Mouse (Mus musculus) olfactory bulb, adult 2 months (tissue): ENCODE measurements around the gene Fhit. TPM values are rescaled to one million over a fixed set of nuclear protein-coding genes. Genes with fewer than 3 reads are reported as not detected.

Source experiments
- H3K27ac ChIP-seq: fragments of 200-500 bp; 2 replicates; pipeline ENCODE4 v1.5.1; 2012; ENCODE audit warnings: low read depth, low read length; ENCODE audit not compliant: insufficient read depth
- H3K4me1 ChIP-seq: fragments of 200-500 bp; 2 replicates; pipeline ENCODE4 v1.6.1; 2012; ENCODE audit warnings: low read length; ENCODE audit not compliant: control insufficient read depth, insufficient read depth
- H3K4me3 ChIP-seq: fragments of 200-500 bp; 2 replicates; pipeline ENCODE4 v1.5.1; 2012; ENCODE audit warnings: mild to moderate bottlenecking, low read depth, low read length, moderate library complexity; ENCODE audit not compliant: insufficient read depth
- CTCF ChIP-seq: fragments of 200-500 bp; IDR thresholded peaks from 2 replicates; pipeline ENCODE4 v1.5.1; 2012; ENCODE audit warnings: low read depth, mild to moderate bottlenecking, low read length, moderate library complexity; ENCODE audit not compliant: insufficient read depth
- POLR2A ChIP-seq: fragments of 200-500 bp; IDR thresholded peaks from 2 replicates; pipeline ENCODE4 v1.6.1; 2012; ENCODE audit warnings: mild to moderate bottlenecking, low read depth, low read length, moderate library complexity; ENCODE audit not compliant: insufficient read depth
- WGBS: fragments of 180-500 bp; shearing (Covaris S2); methylation state at CpG from one replicate; pipeline ENCODE4 v1.1.7; 2018; 5-methylcytosine and 5-hydroxymethylcytosine counted together
- polyA plus RNA-seq: library from polyadenylated mRNA; stranded (reverse); fragments of >200 nt; gene quantifications from 2 replicates; pipeline ENCODE4 v1.2.4, GENCODE M21; 2012; ENCODE audit warnings: low replicate concordance; ENCODE audit not compliant: missing spikeins, insufficient read depth, insufficient read length

The Fhit gene
- polyA plus RNA-seq, 1 experiment: not detected

DNA sequence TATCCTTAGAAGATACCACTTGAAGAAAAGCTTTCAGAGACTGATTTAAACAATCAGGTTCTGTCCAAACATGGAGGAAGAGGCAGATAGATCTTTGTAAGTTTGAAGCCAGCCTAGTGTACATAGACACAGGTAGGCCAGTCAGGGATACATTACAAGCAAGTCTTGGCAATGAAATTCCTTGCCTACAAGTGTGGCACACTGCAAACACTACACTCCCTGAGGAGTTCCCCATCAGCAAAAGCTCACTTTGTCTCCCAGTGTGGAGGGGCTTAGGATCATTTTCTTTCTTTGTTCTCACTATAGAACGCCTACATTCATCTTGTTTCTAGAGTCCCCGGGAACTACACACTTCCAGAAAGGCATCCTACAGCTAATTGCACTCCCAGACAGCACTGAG, 1126.6 kb downstream of the Fhit start:
- Histone ChIP-seq H3K4me1 (no peaks in the 10 kb centered on the region), H3K27ac (no peak overlapping the region), H3K4me3 (no peak overlapping the region)
- TF ChIP-seq CTCF: no peak
- WGBS: 55% methylated on average over 2 of the region's 2 CpGs

DNA sequence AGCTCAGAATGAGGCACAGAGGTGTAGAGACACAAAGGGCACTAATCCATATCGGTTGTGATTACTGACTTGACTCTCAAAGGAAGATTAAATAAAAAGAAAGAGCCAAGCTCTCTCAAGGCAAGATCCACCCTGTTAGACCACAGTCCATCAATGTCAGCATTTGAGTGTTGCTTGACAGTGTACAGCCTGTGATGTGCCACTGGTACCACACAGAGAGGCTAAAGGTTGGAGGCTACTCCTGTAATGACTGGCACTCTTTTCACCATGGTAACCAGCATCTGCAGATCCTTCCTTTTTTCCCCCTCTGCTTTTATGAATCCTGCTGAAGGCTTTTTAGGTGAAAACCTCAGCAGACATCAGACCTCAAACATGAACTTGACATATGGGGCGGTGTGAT, 1138.5 kb downstream of the Fhit start:
- Histone ChIP-seq H3K4me3 (no peak overlapping the region), H3K27ac (no peak overlapping the region), H3K4me1 (no peaks in the 10 kb centered on the region)
- TF ChIP-seq CTCF (no peak), POLR2A (no peak)
- WGBS: 96% methylated on average over 2 of the region's 2 CpGs

DNA sequence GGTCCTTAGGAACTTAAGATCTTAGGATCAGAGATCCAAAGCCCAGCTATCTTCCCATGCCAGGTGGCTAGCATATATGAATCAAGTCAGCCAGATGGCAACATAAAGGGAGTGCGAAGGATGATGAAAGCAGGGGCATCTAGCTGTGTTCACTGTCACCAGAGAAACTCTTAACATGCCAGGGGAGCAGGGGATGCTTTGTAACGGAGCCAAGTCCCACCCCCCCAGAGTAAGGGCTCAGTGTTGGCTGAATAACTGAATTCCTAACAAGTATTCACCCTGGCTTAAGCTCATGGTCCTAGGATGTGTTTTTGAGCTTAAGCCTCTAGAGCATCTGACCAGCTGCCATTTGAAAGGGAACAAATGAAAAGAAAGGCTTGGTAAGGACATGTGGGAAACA, 1139.5 kb downstream of the Fhit start:
- H3K4me1 ChIP-seq: no peaks in the 10 kb centered on the region
- WGBS: 64% methylated on average over 2 of the region's 2 CpGs
- no peak overlapping the region for H3K27ac ChIP-seq
- H3K4me3 ChIP-seq: no peak overlapping the region
- TF ChIP-seq CTCF: no peak

DNA sequence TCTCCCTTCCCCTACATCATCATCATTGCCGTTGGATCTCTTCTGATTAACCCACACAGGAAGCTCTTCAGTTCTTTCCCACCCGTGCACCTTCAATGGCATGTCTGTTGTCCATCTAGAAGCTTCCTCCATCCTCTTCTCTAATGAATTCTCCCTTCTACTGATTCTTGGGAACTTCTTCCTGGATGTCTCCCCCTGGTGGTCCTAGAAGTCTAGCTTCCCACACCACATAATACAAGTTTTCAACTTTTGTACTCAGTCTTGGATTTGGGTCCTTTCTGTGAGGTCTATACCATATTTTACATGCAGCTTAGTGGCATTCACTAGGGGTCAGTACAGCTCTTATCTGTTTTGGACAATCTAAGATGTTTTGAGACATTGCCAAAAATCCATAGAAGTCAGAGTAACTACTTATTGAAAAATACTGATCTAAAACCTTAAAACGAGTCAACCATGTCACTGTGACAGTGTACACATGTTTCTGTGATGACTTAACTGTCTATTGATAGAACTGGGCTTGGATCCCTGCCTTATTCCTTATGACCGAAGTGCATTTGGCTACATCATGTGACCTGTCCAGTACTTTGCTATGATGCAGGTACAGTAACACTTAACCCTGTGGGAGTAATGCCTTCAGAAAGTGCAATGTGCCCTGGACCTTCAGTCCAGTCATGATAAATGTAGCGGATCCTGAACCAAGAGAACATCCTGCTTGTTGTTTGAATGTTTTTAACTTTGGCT, 1141.3 kb downstream of the Fhit start:
- no peak for TF ChIP-seq POLR2A
- no peak for TF ChIP-seq CTCF
- WGBS: 90% methylated on average over 5 of the region's 5 CpGs
- Histone ChIP-seq H3K4me1 (no peaks in the 10 kb centered on the region), H3K4me3 (no peak overlapping the region), H3K27ac (no peak overlapping the region)

DNA sequence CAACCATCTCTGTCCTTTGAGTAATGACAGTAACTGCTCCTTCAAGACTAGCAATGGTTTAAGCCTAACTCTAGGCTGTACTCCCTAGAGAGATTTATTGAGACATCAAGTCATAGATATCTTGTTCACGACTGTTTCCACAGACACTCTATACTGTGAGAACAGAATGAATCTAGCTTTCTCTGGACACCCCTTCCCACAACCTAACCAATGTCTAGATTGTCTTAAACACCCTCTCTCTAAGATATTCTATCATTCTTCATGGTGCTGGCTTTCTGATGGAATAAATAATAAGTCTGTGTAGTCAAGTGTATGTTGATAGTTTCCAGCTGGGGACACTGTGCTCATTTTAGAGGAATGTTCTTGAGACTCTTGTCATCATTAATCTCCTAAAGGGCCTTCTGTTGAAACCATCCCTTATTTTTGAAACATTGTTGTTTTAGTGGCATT, 1148.0 kb downstream of the Fhit start:
- H3K27ac ChIP-seq: no peak overlapping the region
- H3K4me3 ChIP-seq: no peak overlapping the region
- 96% methylated on average over 1 of the region's 1 CpGs for WGBS
- TF ChIP-seq CTCF (no peak), POLR2A (no peak)
- no peaks in the 10 kb centered on the region for H3K4me1 ChIP-seq

DNA sequence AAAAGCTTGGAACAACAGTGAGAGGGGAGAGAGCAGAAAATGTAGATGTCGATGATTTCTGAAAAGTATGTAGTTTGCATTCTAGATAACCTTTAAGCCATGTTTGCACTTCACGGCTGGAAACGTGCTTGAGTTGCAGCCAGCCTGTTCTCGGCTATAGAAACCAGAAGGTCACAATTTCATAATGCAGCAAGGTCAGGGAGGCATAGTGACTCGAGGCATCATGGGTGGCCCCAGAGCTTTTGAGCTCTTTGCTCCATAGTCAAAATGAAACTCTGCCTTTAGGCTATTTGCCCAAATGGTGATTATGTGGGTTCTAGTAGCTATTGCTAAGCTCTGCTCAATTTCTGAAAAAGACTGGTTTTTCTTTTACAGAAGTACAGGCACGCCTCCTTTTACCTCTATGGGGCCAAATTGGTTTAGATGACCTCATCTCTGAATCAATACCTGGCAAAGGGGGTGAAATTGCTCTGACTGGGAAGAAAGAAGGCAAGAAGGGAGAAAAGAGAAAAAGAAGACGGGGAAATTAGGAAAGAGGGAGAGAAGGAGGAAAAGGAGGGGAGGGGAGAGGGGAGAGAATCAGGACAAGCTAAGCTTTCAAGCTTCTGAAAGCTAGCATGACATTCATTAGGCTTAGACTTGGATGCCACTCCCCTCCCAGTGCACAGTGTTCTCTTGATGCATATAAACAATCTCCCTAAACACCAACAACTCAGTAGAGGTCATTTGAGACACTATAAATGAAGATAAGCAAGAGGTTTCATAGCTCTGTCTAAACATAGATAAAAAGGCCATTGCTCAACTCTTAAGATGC, 1148.6 kb downstream of the Fhit start:
- Histone ChIP-seq H3K4me1 (no peaks in the 10 kb centered on the region), H3K4me3 (no peak overlapping the region), H3K27ac (no peak overlapping the region)
- 75% methylated on average over 7 of the region's 7 CpGs for WGBS
- no peak for TF ChIP-seq POLR2A
- TF ChIP-seq CTCF: no peak

DNA sequence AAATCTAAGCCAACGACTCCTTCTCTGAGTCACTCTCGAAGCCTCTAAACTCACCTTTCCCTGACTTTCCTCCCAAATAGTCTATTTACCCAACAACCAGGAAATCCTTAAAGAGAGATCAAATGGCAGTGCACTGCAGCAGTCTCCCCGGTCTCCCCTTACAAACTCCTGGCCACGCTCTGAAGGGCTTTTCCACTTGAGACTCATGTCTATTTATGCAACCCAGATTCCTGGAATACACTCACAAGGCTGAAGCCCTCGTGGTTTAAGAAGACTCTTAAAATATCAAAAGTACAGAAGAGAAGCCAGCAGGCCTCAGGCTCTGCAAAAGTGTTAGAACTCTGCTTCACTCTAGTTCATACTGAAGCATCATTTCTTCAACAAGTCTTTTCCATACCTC, 1155.6 kb downstream of the Fhit start:
- H3K27ac ChIP-seq: no peak overlapping the region
- TF ChIP-seq CTCF (no peak), POLR2A (no peak)
- 81% methylated on average over 5 of the region's 5 CpGs for WGBS

DNA sequence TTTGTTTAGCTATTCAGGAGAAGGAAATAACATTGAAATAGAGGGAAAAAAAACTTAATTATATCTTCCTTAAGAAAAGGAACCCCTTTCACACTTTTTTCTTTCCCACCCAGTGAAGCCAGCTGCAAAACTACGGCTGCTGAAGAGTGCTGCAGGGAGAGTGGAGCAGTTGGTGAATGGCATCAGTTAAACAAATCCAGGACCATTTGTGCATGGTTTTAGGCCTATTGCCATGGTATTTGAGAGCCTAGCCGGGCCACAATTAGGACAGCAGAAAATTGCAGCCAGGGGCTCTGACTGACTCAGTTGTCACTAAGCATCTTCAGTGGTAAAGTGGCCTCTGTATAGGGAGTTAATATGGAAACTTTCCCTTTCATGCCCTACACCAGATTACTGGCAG, 1158.0 kb downstream of the Fhit start:
- Histone ChIP-seq H3K4me3 (no peak overlapping the region), H3K4me1 (no peaks in the 10 kb centered on the region), H3K27ac (no peak overlapping the region)
- 44% methylated on average over 2 of the region's 2 CpGs for WGBS
- TF ChIP-seq POLR2A (no peak), CTCF (no peak)

More for the DNA sequence above, 1155.6 kb downstream of the Fhit start:
- no peaks in the 10 kb centered on the region for H3K4me1 ChIP-seq
- H3K4me3 ChIP-seq: no peak overlapping the region

DNA sequence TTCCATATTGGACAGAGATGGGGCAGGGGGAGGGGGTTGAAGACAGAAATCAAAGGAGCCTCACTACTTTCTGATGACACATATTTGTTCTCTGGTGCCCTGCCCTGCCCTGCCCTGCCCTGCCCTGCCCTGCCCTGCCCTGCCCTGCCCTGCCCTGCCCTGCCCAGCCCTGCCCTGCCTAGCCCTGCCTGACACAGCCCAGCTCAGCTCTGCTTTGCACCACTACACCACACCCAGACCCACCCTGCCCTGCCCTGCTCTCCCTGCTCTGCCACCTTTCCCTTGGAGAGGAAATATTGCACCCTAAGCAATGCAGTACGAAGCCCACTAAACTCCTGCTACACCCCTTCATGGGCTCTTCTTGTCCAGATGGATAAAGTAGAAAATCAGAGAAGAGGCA, 1171.2 kb downstream of the Fhit start:
- Histone ChIP-seq H3K27ac (no peak overlapping the region), H3K4me3 (no peak overlapping the region), H3K4me1 (no peaks in the 10 kb centered on the region)
- WGBS: 96% methylated on average over 1 of the region's 1 CpGs
- no peak for TF ChIP-seq CTCF
- no peak for TF ChIP-seq POLR2A
